Mouse (Mus musculus) heart, postnatal 0 days (tissue): ENCODE measurements around the gene Tert.

ENCODE experiments used
- CTCF ChIP-seq: IDR thresholded peaks from 2 replicates; pipeline ENCODE4 v1.5.1; 2016; ENCODE audit warnings: antibody characterized with exemption, control low read depth, low read depth
- EP300 ChIP-seq: IDR thresholded peaks from 2 replicates; pipeline ENCODE4 v1.6.1; 2016; ENCODE audit warnings: antibody characterized with exemption, low read depth

- TF ChIP-seq EP300 (no peak), CTCF (no peak)
Observed at GRCm38 (mm10) chr13:73660163-73660695, 33.5 kb downstream of the Tert start.
